ENCODE assay signal across 7 mouse cellular contexts in genomic region chr7:35753319-35754032, GRCm38 (mm10). TPM values are rescaled to one million over a fixed set of nuclear protein-coding genes. Genes with fewer than 3 reads are reported as not detected.
A peak's percentile ranks its signal among the peaks of the same experiment; 100 is the strongest.
DNase-seq lines count a peak whose midpoint lies in the region; ATAC-seq lines count a peak whose summit lies in the region.

No protein-coding gene starts in this region.

- peak overlapping the region; percentile 97 for H3K4me2 ChIP-seq in forebrain, embryonic 12.5 days
- peak overlapping the region; percentile 96 for H3K4me2 ChIP-seq in neural tube, embryonic 15.5 days

- H3K27me3 ChIP-seq in forebrain, embryonic 12.5 days = peaks cover 10% of the 10 kb centered on the region
- H3K27me3 ChIP-seq in neural tube, embryonic 15.5 days (replicated peaks) = no peaks in the 10 kb centered on the region

- peak overlapping the region; percentile 84 for H3K4me3 ChIP-seq in forebrain, embryonic 12.5 days (replicated peaks)
- H3K4me3 ChIP-seq in neural tube, embryonic 15.5 days (replicated peaks) = peak overlapping the region; percentile 98

- H3K27ac ChIP-seq in forebrain, embryonic 12.5 days = peak overlapping the region; percentile 75
- no peak overlapping the region for H3K27ac ChIP-seq in neural tube, embryonic 15.5 days (replicated peaks)

- peak; percentile 33; the same call in 1 of the 2 replicates for ATAC-seq in forebrain, embryonic 12.5 days (ENCODE audit: low FRiP score)
- peak; percentile 37; the same call in 1 of the 2 replicates for ATAC-seq in neural tube, embryonic 15.5 days (ENCODE audit: low FRiP score)

- WGBS in forebrain, embryonic 12.5 days = 2% methylated on average over 15 of the region's 15 CpGs
- 4% methylated on average over 15 of the region's 15 CpGs for WGBS in neural tube, embryonic 15.5 days

- intact Hi-C loops in left cerebral cortex, postnatal 4 days (cut with DNase I) = loop anchor here (5.0 kb wide), 1 partner anchor 81 kb away; no protein-coding TSS in a partner anchor
- intact Hi-C loops in left cerebral cortex, postnatal 36 days (cut with DNase I) = loop anchor here (5.0 kb wide), 2 partner anchors 49 to 66 kb away; partner anchors contain the start of gene Zfp507

- H3K9ac ChIP-seq in forebrain, embryonic 12.5 days = peak overlapping the region; percentile 80
- H3K9ac ChIP-seq in neural tube, embryonic 15.5 days (replicated peaks) = peak overlapping the region; percentile 82

- DNase-seq in left cerebral cortex, adult 18-20 months (ENCODE audit: low spot score in 2 of 2) = peak; percentile 59 to 66
- DNase-seq in left cerebral cortex, postnatal 4 days = no peak
- DNase-seq in NIH3T3 (ENCODE audit: low read depth) = peak; percentile 62
- peak; percentile 46 to 49 for DNase-seq in left cerebral cortex, postnatal 36 days (ENCODE audit: low spot score in 2 of 2)
- DNase-seq in spleen, postnatal 14 days (ENCODE audit: low spot score in 2 of 2) = no peak

- H3K4me1 ChIP-seq in forebrain, embryonic 12.5 days = peaks cover 16% of the 10 kb centered on the region
- H3K4me1 ChIP-seq in neural tube, embryonic 15.5 days = peaks cover 15% of the 10 kb centered on the region

- peaks cover 26% of the 10 kb centered on the region for H3K36me3 ChIP-seq in forebrain, embryonic 12.5 days (replicated peaks)
- H3K36me3 ChIP-seq in neural tube, embryonic 15.5 days = peaks cover 26% of the 10 kb centered on the region

- H3K9me3 ChIP-seq in forebrain, embryonic 12.5 days = no peaks in the 10 kb centered on the region
- no peaks in the 10 kb centered on the region for H3K9me3 ChIP-seq in neural tube, embryonic 15.5 days (replicated peaks)

RNA-seq across cellular contexts. Expression of gene Dpy19l3, which starts 0.8 kb away (rescaled TPM):
- total RNA-seq in left cerebral cortex, adult 18-20 months (2021) = 100 to 1,000 TPM in 1 of 2 experiments, 10 to 100 TPM in 1; 57.8 to 102 TPM
- total RNA-seq in left cerebral cortex, postnatal 4 days (2021) = 10 to 100 TPM; 61.0 to 65.0 TPM
- polyA plus RNA-seq in forebrain, embryonic 12.5 days (2016; fragmentation: Nextera tagmentation; extraction: Ambion mirVana) = 40.4 and 42.5 TPM in 2 replicates
- total RNA-seq in left cerebral cortex, postnatal 36 days (2021) = 10 to 100 TPM; 56.6 to 79.9 TPM
- 42.1 and 44.6 TPM in 2 replicates for polyA plus RNA-seq in neural tube, embryonic 15.5 days (2015; fragmentation: Nextera tagmentation; extraction: Ambion mirVana)

RNA-seq across cellular contexts. Expression of gene Zfp507, which starts 49.3 kb away (rescaled TPM):
- total RNA-seq in left cerebral cortex, adult 18-20 months (2021) = 10 to 100 TPM; 25.7 to 29.0 TPM
- 10 to 100 TPM; 34.3 to 36.5 TPM for total RNA-seq in left cerebral cortex, postnatal 4 days (2021)
- polyA plus RNA-seq in forebrain, embryonic 12.5 days (2016; fragmentation: Nextera tagmentation; extraction: Ambion mirVana) = 23.2 and 26.9 TPM in 2 replicates
- 10 to 100 TPM; 29.4 to 33.2 TPM for total RNA-seq in left cerebral cortex, postnatal 36 days (2021)
- 12.9 and 13.9 TPM in 2 replicates for polyA plus RNA-seq in neural tube, embryonic 15.5 days (2015; fragmentation: Nextera tagmentation; extraction: Ambion mirVana)

Comparison
In these comparisons a context has a peak if more than half of its experiments do, and no peak if none do; other contexts are left out.
1. DNase-seq: peak in left cerebral cortex, adult 18-20 months (2 of 2), NIH3T3 (single experiment) and left cerebral cortex, postnatal 36 days (2 of 2); none in left cerebral cortex, postnatal 4 days (single experiment) and spleen, postnatal 14 days (0 of 2).